In the genomic region with DNA sequence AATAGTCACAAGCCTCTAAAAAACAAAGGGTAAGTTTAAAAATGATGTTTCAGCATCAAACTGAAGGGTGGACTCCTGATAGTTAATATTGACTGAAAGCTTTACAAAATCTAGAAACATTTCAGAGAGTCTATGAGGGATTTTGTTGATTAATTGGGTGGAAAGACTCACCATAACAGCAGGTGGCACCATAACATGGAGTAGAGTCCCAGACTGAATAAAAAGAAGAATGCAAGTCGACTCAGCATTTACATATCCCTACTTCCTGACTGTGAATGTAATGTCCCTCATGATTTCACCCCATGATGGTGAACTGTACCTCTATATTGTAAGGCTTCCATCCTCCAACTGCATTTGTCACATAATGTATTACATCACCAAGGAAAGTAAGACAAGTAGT, we compare ENCODE assay signal across 15 mouse cellular contexts. TPM values are rescaled to one million over a fixed set of nuclear protein-coding genes. Genes with fewer than 3 reads are reported as not detected.
DNase-seq lines count a peak whose midpoint lies in the region; ATAC-seq and TF ChIP-seq lines count a peak whose summit lies in the region.
"Had no signal": no experiment of that assay in that cellular context is flagged by ENCODE, and none has a peak within 500 bp of the region (broad histone marks: within the 10 kb centered on the region; RNA-seq: fewer than 3 reads in every experiment).

No protein-coding gene starts in this region.

- H3K36me3 ChIP-seq in kidney, postnatal 0 days (ENCODE audit: insufficient read depth, low read length) = peaks cover 22% of the 10 kb centered on the region
- peaks cover 28% of the 10 kb centered on the region for H3K36me3 ChIP-seq in kidney, embryonic 16.5 days (ENCODE audit: insufficient read depth, low read length)

- H3K4me1 ChIP-seq in kidney, postnatal 0 days (replicated peaks; ENCODE audit: insufficient read depth, low read length) = no peaks in the 10 kb centered on the region
- H3K4me1 ChIP-seq in kidney, embryonic 16.5 days (ENCODE audit: insufficient read depth, low read length) = no peaks in the 10 kb centered on the region
- H3K4me1 ChIP-seq: heart, embryonic 13.5 days; hindbrain, embryonic 15.5 days; liver, embryonic 15.5 days; midbrain, embryonic 15.5 days had no signal

- no peak for ATAC-seq in kidney, postnatal 0 days (replicated peaks; ENCODE audit: low FRiP score, low read depth)
- no peak for ATAC-seq in kidney, embryonic 16.5 days (ENCODE audit: low FRiP score, low TSS enrichment)
- ATAC-seq in common myeloid progenitor, adult 5-6 weeks (replicated peaks; ENCODE audit: low read depth, poor library complexity, severe bottlenecking) = peak; percentile 56
- no peak for ATAC-seq in erythroid progenitor cell, adult 5-6 weeks (replicated peaks; ENCODE audit: low FRiP score, poor library complexity, severe bottlenecking)
- ATAC-seq: midbrain, embryonic 15.5 days had no signal

- H3K9me3 ChIP-seq in kidney, postnatal 0 days (replicated peaks; ENCODE audit: low read length) = no peaks in the 10 kb centered on the region
- no peaks in the 10 kb centered on the region for H3K9me3 ChIP-seq in kidney, embryonic 16.5 days (ENCODE audit: low read length)
- H3K9me3 ChIP-seq: heart, embryonic 13.5 days; hindbrain, embryonic 15.5 days; liver, embryonic 15.5 days; midbrain, embryonic 15.5 days had no signal

- H3K27ac ChIP-seq in kidney, postnatal 0 days = no peak overlapping the region
- no peak overlapping the region for H3K27ac ChIP-seq in kidney, embryonic 16.5 days (ENCODE audit: low read length)
- H3K27ac ChIP-seq: heart, embryonic 13.5 days; hindbrain, embryonic 15.5 days; liver, embryonic 15.5 days; midbrain, embryonic 15.5 days had no signal

- WGBS in kidney, postnatal 0 days = 52% methylated on average over 1 of the region's 1 CpGs
- WGBS in kidney, embryonic 16.5 days = 88% methylated on average over 1 of the region's 1 CpGs

- peak; percentile 42 for DNase-seq in kidney, postnatal 0 days (ENCODE audit: low spot score)
- peak; percentile 44 for DNase-seq in 3T3-L1 (ENCODE audit: low read depth, low spot score)
- DNase-seq in A20 (ENCODE audit: low read depth, low spot score) = peak; percentile 37
- DNase-seq in spleen, postnatal 36 days (ENCODE audit: low spot score in 2 of 2) = no peak
- DNase-seq: adrenal gland, postnatal 14 days; cerebellum, adult 18-20 months; right cerebral cortex, postnatal 4 days had no signal

- H3K4me2 ChIP-seq in kidney, postnatal 0 days (ENCODE audit: low read length) = no peak overlapping the region
- H3K4me2 ChIP-seq in kidney, embryonic 16.5 days (replicated peaks; ENCODE audit: low read depth, low read length) = no peak overlapping the region
- H3K4me2 ChIP-seq: heart, embryonic 13.5 days; hindbrain, embryonic 15.5 days; liver, embryonic 15.5 days; midbrain, embryonic 15.5 days had no signal

- no peaks in the 10 kb centered on the region for H3K27me3 ChIP-seq in kidney, postnatal 0 days (ENCODE audit: insufficient read depth, low read length)
- no peaks in the 10 kb centered on the region for H3K27me3 ChIP-seq in kidney, embryonic 16.5 days (ENCODE audit: insufficient read depth, low read length)
- H3K27me3 ChIP-seq: heart, embryonic 13.5 days; hindbrain, embryonic 15.5 days; liver, embryonic 15.5 days; midbrain, embryonic 15.5 days had no signal

- no peak overlapping the region for H3K9ac ChIP-seq in kidney, postnatal 0 days (ENCODE audit: low read depth, low read length)
- H3K9ac ChIP-seq in kidney, embryonic 16.5 days (replicated peaks; ENCODE audit: low read length) = no peak overlapping the region
- H3K9ac ChIP-seq: heart, embryonic 13.5 days; hindbrain, embryonic 15.5 days; liver, embryonic 15.5 days; midbrain, embryonic 15.5 days had no signal

- no peak overlapping the region for H3K4me3 ChIP-seq in kidney, postnatal 0 days (replicated peaks; ENCODE audit: low read depth, low read length)
- no peak overlapping the region for H3K4me3 ChIP-seq in kidney, embryonic 16.5 days (ENCODE audit: low read length)
- H3K4me3 ChIP-seq: erythroblast, embryonic 14.5 days; heart, embryonic 13.5 days; hindbrain, embryonic 15.5 days; liver, embryonic 15.5 days; midbrain, embryonic 15.5 days had no signal

- TF ChIP-seq CTCF in kidney, postnatal 0 days (IDR thresholded peaks at IDR 0.05; ENCODE audit: low read depth) = peak; percentile 51; the same call in 1 of the 2 replicates

RNA-seq across cellular contexts. Expression of a gene that starts 27.2 kb away (rescaled TPM):
- polyA plus RNA-seq in kidney, postnatal 0 days (2015; fragmentation: Nextera tagmentation; extraction: Ambion mirVana) = 8.5 and 8.9 TPM in 2 replicates
- 10.6 and 14.8 TPM in 2 replicates for polyA plus RNA-seq in kidney, embryonic 16.5 days (2015; fragmentation: Nextera tagmentation; extraction: Ambion mirVana)
- 36.5 and 40.8 TPM in 2 replicates for total RNA-seq in common myeloid progenitor, adult 5-6 weeks (2017)
- total RNA-seq in erythroid progenitor cell, adult 5-6 weeks (2015; ENCODE audit: low replicate concordance) = 37.8 and 40.7 TPM in 2 replicates
- 48.0 and 62.0 TPM in 2 replicates for total RNA-seq in erythroid progenitor cell, adult 5-6 weeks (2017; ENCODE audit: low replicate concordance)

RNA-seq across cellular contexts. Expression of a gene that starts 36.4 kb away (rescaled TPM):
- polyA plus RNA-seq in kidney, postnatal 0 days (2015; fragmentation: Nextera tagmentation; extraction: Ambion mirVana) = 50.1 and 51.0 TPM in 2 replicates
- 47.0 and 50.6 TPM in 2 replicates for polyA plus RNA-seq in kidney, embryonic 16.5 days (2015; fragmentation: Nextera tagmentation; extraction: Ambion mirVana)
- total RNA-seq in common myeloid progenitor, adult 5-6 weeks (2017) = 77.8 and 83.4 TPM in 2 replicates
- 18.4 and 24.3 TPM in 2 replicates for total RNA-seq in erythroid progenitor cell, adult 5-6 weeks (2015; ENCODE audit: low replicate concordance)
- total RNA-seq in erythroid progenitor cell, adult 5-6 weeks (2017; ENCODE audit: low replicate concordance) = 11.5 and 26.7 TPM in 2 replicates

RNA-seq across cellular contexts. Expression of a gene that starts 47.4 kb away (rescaled TPM):
- polyA plus RNA-seq in kidney, postnatal 0 days (2015; fragmentation: Nextera tagmentation; extraction: Ambion mirVana) = 3.5 and 4.8 TPM in 2 replicates
- 8.2 and 9.6 TPM in 2 replicates for polyA plus RNA-seq in kidney, embryonic 16.5 days (2015; fragmentation: Nextera tagmentation; extraction: Ambion mirVana)
- total RNA-seq in common myeloid progenitor, adult 5-6 weeks (2017) = 14.2 and 15.5 TPM in 2 replicates
- 5.4 and 9.2 TPM in 2 replicates for total RNA-seq in erythroid progenitor cell, adult 5-6 weeks (2015; ENCODE audit: low replicate concordance)
- 6.4 and 8.0 TPM in 2 replicates for total RNA-seq in erythroid progenitor cell, adult 5-6 weeks (2017; ENCODE audit: low replicate concordance)

RNA-seq across cellular contexts. Expression of a gene that starts 47.4 kb away (rescaled TPM):
- polyA plus RNA-seq in kidney, postnatal 0 days (2015; fragmentation: Nextera tagmentation; extraction: Ambion mirVana) = 5.0 and 5.3 TPM in 2 replicates
- 8.3 and 9.1 TPM in 2 replicates for polyA plus RNA-seq in kidney, embryonic 16.5 days (2015; fragmentation: Nextera tagmentation; extraction: Ambion mirVana)
- 29.4 and 31.4 TPM in 2 replicates for total RNA-seq in common myeloid progenitor, adult 5-6 weeks (2017)
- 6.5 and 14.3 TPM in 2 replicates for total RNA-seq in erythroid progenitor cell, adult 5-6 weeks (2015; ENCODE audit: low replicate concordance)
- 13.2 and 22.3 TPM in 2 replicates for total RNA-seq in erythroid progenitor cell, adult 5-6 weeks (2017; ENCODE audit: low replicate concordance)

RNA-seq across cellular contexts. Expression of a gene that starts 47.5 kb away (rescaled TPM):
- 28.3 and 30.5 TPM in 2 replicates for polyA plus RNA-seq in kidney, postnatal 0 days (2015; fragmentation: Nextera tagmentation; extraction: Ambion mirVana)
- 33.3 and 42.0 TPM in 2 replicates for polyA plus RNA-seq in kidney, embryonic 16.5 days (2015; fragmentation: Nextera tagmentation; extraction: Ambion mirVana)
- 24.8 and 53.1 TPM in 2 replicates for total RNA-seq in common myeloid progenitor, adult 5-6 weeks (2017)
- total RNA-seq in erythroid progenitor cell, adult 5-6 weeks (2015; ENCODE audit: low replicate concordance) = 5.4 and 5.9 TPM in 2 replicates
- total RNA-seq in erythroid progenitor cell, adult 5-6 weeks (2017; ENCODE audit: low replicate concordance) = 15.4 and 21.3 TPM in 2 replicates

Comparison
In these comparisons a context has a peak if more than half of its experiments do, and no peak if none do; other contexts are left out.
1. DNase-seq: peak in kidney, postnatal 0 days (single experiment), 3T3-L1 (single experiment) and A20 (single experiment); none in spleen, postnatal 36 days (0 of 2).